Mouse (Mus musculus) telencephalon, adult 2 months (tissue): ENCODE data around the gene N4bp1.

Source experiments
- DNase-seq: peaks from one replicate; pipeline ENCODE4 v3.0.0-alpha.2; 2011; ENCODE audit warnings: low read depth, low spot score

Gene N4bp1

DNA sequence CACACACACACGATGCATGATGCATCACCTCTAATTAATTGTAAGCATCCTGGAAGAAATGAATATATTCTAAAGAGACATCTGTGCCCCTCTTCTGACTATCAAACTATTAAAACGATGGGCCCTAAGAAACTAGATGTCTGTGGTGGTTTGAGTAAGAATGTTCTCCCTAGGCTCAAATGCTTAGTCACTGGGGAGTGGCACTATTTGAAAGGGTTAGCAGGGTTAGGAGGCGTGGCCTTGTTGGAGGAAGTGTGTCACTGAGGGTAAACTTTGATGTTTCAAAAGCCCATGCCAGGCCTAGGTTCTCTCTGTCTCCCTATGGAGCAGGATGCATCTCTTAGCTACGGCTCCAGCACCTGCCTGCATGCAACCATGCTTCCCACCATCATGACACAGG, 10.3 kb upstream of the N4bp1 start:
- DNase-seq, result no peak

DNA sequence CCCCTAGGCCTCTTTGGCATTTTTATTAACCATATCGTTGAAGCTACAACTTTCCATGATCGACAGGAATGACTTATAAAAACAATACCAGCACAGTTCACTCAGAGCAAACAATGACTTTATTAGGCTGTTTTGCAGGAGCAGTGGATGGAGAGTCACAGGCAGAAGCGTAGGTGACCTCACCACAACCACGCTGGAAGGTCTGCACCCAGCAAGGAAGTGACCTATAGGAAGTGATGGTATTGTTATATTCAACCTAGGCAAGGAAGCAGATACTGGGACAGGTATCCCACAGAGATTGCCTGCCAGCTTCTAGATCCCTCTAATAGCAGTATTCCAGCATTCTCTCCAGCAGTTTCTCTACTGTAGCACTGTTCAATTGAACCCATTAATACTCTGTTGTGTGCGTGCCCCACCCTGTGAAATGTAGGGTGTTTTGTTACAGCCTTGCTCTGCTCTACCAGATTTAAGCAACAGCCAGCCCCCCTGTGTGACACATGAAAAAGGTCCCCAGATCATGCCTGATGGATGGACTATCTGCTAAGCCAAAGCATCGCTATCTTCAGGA, 9.2 kb upstream of the N4bp1 start:
- DNase-seq, result no peak

DNA sequence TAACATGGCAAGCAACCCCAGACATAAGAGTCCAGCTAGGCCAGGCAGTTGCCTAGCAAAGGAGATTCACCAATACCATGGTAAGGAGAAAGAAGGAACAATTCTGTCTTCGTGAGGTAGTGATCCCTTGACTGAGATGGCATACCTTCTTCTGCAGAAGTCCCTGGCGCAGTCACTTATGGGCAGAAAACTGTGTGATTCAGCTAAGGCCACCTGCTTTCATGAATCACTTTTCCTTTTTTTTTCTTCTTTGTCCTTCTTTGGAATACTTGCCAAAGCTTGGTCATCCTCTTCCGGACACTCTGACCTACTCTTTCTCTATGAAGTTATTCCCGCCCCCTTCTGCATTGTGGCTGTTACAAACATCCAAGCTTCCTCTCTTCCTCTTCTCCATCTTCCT, 8.5 kb upstream of the N4bp1 start:
- no peak for DNase-seq

DNA sequence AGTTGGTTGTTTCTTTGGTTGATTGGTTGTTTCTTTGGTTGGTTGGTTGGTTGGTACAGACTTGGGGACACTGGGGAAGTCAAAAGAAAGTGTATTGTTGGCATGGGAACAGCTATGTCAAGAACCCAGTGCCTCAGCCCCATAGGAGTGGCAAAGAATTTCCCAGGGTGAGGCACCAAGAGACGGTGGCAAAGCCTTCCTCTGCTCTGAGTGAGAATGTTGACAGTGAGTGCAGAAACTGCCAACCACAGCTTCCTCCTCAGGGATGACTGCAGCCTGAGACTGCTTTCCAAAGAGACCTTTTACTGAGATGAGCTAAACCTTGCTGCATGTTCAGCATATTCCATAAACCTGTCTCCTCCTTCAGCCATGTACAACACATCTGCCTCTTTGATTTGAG, 6.5 kb upstream of the N4bp1 start:
- no peak for DNase-seq

DNA sequence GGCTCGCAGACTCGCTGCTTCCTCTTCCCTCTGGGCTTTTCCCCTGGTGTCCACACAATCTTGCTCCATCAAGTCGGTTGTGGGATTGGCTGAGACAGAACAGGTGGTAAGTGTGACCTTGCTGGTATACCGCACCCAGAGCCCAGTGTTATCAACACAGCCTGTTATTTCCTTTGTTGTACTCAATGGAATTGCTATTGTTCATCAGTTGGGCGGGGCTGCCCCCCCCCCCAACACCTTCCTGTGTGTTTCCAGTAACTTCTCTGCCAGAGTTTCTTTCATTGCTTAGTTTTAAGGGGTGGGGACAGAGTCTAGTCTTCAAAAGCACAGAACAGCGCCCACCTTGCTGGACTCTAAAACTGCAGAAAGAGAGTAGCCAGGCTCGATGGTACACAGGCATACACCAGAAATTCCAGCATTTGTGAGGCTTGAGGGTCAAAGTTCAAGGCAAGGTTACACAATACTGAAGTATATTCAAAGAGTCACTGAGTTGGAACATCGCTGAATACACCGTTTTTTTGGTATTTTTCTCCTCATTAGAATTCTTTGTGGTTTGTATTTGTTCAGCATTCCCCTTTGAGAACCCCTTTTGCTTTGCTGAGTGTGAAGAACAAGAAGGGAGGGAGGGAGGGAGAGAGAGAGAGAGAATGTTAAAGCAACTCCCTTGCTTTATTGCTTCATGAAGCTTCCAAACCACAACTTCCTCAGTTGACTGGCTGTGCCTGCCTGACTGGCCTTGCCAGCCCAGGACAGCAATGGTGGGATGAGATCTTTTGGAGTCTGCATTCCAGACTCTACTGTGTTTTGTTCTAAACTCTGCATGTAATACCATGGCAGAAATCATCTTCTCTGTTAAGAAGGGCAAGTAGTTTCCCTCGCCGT, 3.2 kb upstream of the N4bp1 start:
- DNase-seq, result no peak

DNA sequence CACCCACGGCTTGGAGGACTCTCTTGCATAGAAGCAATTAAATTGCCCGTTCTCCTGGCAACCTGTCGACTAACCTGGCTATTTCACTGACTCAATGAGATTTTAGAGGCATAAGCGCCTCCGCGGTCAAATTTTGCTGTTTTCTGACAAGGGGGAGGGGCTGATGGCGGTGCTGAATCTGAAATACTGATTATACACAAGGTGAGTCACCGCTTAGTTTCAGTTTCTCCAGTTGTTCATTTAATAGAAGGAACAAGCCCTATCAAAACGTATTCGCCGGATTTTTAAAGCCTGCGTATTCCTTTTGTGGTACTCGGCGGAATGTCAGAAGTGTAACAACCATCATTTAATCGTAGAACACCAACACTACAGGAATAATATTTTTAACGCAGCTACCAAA, 991 bp downstream of the N4bp1 start:
- no peak for DNase-seq

DNA sequence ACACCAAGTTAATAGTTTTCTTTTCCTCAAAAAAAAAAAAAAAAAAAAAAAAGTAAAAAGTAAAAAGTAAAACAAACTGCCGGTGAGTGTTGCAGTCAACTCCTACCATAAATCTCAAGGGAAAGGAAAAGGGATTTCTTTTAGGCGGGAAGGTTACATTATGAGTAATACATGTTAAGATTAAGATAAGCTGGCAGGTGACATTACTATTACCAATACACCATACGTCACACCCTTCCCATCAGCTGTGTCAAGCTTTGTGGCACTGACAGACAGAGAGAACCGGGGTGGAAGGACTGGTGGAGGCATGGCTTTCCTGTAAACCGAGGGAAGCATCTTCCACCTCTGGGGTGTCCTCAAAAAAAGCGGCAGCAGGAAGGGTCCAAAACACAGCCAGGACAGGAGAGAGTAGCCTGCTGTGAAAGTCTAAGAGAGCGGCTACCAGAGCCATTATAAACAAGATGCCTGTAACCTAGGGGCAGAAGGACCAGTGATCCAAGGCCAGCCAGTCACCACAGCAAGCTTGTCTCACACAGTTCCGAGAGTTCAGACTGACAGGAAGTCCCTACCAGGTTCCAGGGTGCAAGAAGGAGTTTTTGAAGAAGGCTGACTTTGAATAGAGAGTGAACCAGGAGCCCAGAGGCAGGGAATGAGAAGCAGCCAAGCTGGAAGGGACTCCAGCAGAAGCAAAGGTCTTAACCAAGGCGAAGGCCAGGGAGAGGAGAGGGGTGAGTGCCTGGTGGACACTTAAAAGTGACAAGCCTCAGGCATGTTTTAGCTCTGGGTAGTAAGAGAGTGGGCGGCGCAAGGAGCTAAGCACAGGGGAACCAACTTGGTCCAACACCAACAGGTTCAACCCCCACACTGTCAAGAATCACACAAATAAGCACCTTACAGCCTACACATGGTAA, 2.2 kb downstream of the N4bp1 start:
- DNase-seq, result no peak

DNA sequence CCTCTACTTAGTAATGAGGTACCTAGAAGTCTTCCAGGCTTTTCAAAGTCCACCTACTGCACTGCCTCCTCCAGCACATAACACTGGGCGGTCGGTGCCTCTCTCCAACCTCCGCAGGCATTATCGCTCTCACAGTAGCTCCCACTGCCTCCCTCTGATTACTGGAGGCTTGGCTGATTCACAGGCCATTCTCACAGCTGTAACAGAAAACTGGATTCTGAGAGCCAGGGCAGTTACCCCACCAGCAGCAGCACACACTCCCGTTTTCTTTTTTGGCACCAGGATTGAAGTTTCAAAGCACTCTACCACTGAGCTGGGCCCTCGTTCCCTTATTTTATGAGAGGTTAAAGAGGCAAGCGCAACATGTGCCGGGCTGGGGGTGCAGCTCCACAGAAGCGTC, 3.1 kb downstream of the N4bp1 start:
- no peak for DNase-seq

DNA sequence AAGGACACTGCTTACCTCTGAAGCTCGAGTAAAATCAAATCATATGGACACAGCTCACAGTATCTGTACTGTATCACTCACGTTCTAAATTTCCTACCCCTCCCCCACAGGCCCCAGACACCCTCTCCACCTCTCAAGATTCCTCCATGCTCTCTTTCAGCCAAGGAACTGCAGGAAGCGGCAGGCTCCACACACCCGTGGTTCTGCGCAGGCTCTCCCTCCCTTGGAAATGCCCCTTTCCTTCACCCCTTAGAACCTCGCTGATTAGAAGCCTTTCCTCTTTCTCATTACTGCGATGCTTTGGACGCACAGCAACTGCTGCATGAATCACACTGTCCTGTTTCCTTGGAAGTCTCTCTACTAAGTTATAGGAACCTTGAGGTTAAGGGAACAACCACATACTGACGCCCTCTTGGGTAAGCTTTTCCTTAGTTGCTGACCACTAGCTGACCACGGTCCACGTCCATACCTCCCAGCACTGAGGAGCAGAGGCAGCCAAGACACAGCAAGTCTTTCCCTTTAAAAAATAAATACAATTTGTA, 3.9 kb downstream of the N4bp1 start:
- DNase-seq, result no peak

DNA sequence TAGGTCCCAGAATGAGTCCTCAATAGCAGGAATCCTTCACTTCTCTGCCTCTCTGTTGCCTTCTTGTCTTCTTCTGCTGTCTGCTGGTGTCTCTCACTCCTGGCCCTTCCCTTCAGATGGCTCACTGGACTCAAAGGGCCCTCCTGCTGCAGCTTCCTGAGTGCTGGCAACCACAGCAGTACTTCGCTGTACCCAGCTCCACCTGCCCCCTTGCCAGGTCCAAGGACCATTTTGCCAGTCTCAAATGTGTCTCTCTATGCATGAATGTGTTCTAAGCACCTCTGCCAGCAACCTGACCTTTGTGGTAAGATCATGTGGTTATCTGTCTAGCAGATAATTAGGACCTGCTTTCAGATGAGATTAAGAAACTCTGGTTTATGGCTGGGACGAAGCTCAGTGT, 8.2 kb downstream of the N4bp1 start:
- DNase-seq, result no peak

DNA sequence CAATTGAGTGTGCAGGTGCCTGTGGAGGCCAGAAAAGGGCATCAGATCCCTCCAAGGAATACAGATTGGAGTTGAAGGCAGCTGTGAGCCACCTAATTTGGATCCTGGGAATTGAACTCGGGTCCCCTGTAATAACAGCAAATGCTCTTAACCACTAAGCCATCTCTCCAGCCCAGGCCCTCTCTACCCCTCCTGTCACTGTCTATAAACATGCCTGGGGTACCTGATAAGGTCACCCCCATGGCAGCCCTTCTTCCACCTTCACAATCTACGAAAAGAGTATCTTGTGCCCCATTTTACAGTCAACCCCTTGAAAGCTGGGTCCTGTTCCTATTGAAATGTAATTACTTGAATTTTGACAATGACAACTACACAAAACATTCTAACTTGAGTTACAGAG, 11.0 kb downstream of the N4bp1 start:
- DNase-seq, result no peak

DNA sequence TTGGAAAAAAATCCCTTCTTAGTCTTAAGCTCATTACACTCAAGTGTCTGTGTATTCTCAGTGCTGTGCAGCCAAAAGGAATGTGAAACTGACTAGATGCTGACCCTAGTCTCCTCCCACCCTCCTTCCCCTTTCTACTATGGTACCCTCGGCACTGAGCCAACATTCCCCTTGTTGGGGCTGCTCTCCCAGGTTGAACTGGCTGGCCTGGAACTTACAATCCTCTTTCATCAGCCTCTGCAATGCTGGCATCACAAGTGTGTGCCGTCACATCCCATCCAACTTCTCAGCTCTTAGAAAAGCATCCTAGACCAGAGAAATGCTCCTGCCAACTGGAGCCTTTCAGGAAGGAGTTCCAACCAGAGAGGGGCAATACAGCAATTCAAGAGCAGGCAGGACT, 11.9 kb downstream of the N4bp1 start:
- DNase-seq, result no peak

DNA sequence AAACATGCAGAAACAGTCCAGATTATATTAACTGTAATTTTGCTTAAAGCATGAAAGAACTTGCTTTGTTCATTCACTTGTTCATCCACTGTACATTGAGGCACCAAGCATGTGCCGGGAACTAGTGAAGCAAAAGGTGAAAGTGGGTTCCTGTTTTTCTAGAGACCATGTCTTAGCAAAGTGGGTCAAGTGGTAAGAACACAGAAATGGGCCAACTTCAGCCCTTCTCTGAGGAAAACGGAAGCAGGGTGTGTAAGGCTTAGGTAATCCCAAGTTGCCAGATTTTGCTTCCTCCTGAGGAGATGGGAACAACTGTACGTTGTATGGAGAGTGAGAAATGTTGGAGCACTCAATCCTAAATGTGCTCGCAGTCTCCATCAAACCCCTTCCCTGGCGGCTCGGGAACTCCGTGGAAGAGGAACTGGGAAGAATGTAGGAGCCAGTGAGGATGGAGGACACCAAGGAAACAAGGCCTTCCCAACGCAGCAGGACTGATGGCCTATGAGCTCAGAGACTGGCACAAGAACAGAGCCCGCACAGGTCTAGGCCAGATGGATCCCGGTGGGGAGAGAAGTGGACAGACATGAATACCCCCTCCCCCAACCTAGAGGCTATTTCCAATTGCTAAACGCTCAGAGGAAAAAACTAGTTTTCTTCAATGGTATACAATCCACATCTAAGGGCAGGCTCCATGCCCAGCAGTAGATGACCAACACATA, 12.8 kb downstream of the N4bp1 start:
- no peak for DNase-seq

DNA sequence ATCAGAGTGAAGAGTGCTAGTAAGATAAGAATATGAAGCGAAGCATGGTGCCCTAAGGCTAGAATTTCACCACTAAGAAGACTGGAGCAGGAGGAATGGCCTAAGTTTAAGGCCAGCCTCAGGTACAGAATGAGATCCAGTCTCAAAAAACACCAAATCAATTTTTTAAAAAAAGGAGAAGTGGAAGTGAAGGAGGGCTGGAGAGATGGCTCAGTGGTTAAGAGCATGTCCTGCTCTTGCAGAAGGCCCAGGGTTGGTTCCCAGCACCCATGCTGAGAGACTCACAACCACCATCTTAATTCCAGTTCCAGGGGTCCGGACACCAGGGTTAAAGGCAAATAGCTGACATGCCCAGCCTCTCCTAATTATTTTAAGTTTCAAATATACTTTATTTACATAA, 13.6 kb downstream of the N4bp1 start:
- DNase-seq, result no peak

DNA sequence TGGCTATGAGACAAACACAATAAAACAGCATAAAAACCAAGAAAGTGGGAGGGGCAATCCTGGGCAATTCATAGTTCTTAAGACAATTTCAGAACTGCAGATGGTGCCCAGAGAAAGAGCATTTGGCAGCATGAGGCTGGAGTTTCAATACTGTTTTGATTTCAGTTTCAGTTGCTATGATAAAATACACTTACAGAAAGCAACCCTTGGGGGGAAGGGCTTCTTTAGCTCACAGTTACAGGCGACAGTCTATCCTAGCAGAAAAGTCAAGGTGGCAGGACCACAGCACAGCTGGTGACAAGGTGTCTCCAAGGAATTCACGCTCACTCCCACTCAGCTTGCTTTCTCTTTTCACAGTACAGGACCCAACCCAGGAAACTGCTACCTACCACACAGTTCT, 14.3 kb downstream of the N4bp1 start:
- no peak for DNase-seq

DNA sequence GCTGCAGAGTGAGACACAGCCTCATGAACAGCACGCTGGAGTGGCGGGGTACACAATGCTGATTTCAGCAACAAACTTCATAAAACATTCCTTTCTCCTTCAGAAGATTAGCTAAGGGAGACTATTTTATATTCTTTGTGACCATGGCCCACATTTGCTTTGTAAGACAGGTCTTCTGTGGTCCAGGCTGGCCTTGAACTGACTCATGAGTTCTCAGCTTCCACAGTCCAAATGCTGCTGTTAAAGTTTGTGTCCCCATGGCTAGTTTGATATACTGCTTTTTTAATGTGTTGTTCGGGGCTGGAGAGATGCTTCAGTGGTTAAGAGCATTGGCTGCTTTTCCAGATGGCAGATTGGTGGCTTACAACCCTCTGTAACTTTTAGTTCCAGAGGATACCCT, 17.0 kb downstream of the N4bp1 start:
- no peak for DNase-seq

DNA sequence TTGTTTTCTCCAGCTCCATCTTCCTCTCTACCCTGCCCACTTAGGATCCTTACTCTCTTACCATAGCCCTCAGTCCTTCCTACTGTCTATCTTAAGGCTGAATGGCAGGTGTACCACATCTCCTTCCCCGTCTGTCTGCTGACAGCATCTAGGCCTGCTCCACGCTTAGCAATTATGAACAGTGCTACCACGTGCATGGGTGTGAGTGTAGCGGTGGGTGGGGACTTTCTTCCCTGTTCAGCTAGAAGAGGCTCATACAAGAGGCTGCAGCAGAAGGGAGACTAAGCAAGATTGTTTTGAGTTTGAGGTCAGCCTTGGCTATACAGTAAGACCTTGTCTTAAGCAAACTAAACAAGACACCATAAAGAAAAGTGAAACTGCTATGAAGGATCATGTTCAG, 20.3 kb downstream of the N4bp1 start:
- DNase-seq, result no peak

DNA sequence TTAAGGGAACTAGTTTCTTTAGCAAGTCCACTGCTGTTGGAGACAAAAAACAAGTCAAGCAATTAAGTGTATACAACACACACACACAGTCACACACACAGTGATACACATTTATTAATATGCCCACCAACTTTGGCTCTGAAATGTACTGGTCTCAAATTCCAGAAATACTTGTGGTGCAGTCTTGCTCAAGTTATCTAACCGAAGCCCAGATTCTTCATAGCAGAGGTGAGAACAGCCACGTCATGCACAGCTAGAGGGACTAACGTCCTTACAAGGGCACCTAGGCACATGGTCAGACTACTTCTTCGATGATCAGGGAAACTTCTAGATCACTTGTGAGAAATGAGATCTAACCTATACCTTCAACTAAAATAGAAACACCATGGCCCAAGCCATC, 22.2 kb downstream of the N4bp1 start:
- DNase-seq, result no peak

DNA sequence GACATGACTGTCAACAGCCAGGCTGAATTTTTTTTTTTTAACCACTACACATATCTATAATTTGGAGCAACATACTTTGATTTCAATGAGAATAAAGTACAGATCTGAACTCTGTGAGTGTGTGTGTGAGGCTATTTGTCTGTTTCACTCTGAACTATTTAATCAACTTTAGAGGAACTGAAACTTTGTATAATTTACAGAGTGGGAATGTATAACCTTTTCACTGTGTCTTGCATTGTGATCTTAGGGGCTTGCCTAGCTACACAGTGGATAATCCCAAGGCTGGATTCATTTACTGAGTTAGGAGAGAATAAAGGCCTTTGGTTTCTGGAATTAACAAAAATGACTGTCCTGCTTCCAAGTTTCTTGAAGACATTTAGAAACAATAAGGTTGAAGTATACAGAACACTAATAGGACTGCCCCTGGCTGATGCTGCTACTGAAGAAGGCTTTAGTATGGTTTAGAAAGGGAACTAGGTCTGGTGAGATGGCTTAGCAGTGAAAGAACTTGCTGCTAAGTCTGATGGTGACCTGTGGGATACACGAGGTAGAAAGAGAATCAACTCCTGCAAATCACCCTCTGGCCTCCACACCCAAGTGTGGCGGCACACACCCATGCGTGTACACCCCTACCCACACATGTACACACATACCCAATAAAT, 22.8 kb downstream of the N4bp1 start:
- no peak for DNase-seq

DNA sequence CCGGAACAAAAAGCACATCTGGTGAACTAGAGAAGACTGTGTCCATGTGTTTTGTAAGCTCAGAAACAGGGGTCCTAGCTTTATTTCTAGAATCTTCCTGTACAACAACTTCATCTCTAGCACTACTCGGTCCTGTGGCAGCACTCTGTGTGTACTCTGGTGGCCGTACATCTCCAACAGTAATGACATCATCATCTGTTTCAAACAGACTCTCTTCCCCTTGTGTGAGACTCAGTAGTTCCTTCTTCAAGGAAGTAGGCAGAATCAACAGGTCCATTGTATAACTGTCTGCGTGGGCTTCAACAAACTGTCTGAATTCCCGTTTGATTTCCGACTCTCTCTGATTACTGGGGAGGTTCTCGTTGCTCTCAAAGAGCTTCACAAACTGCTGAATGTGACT, 23.5 kb downstream of the N4bp1 start:
- no peak for DNase-seq

DNA sequence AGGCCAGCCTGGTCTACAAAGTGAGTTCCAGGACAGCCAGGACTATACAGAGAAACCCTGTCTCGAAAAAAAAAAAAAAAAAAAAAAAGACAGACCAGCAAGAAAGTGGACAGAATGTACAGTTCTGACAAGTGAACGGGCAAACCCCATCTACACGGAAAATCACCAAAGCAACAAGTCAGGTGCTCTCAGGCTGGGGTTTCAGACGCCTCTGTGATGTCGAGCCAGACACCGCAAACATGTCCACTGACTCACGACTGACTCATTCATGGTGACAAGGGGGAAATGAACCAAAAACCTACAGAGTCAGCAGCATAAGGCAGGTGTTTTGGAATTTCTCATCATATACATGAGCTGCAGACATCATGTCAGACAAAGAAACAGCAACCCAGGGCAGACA, 28.8 kb downstream of the N4bp1 start:
- no peak for DNase-seq
